Mouse (Mus musculus) megakaryocyte-erythroid progenitor cell, adult 5-6 weeks (primary cell): ENCODE data around the gene Hormad2. TPM values are rescaled to one million over a fixed set of nuclear protein-coding genes. Genes with fewer than 3 reads are reported as not detected.

Source experiments
- ATAC-seq: replicated peaks from 2 replicates; pipeline ENCODE4 v1.8.0; 2016; ENCODE audit warnings: mild to moderate bottlenecking, inconsistent platforms; ENCODE audit not compliant: severe bottlenecking, poor library complexity, low FRiP score, low TSS enrichment
- total RNA-seq, 2 experiments: library from RNA; stranded (forward) in 1 of 2; stranded (reverse) in 1 of 2; fragments of 200-1000, 215-1000 nt in 1 of 2; fragments of >200 nt in 1 of 2; fragmentation: Nextera tagmentation in 1 of 2; gene quantifications; 2 replicates each; pipeline ENCODE4 v1.2.3; 2014 to 2017

Gene Hormad2
- not detected in 2 replicates for total RNA-seq (2014; fragmentation: Nextera tagmentation)
- total RNA-seq (2017) = 0.42 and 0.66 TPM in 2 replicates

DNA sequence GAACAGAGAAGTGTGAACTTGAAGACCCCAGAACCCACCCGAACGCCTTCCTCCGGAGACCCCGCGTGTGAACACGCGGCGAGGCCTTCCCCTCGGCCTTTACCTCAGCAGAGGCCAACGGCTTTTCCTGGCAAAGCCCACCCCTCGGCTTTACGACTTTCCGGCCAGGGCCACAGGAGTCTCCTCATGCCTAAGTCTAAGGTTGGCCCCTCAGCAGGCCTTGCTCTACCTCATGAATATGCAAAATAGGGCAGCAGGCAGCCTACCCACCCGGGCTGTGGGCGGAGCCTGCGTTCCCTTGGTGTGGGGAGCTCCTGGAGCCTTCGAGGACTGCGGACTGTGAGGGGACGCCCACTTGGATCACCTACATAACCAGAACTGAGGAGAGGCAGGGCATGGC, at the start of gene Hormad2:
TSS of gene Hormad2 (minus strand) at position 128 of the 400 bp plus-strand sequence.
- ATAC-seq = 0 out of 2 replicates have a peak, but pooled peaks have one; percentile 37

DNA sequence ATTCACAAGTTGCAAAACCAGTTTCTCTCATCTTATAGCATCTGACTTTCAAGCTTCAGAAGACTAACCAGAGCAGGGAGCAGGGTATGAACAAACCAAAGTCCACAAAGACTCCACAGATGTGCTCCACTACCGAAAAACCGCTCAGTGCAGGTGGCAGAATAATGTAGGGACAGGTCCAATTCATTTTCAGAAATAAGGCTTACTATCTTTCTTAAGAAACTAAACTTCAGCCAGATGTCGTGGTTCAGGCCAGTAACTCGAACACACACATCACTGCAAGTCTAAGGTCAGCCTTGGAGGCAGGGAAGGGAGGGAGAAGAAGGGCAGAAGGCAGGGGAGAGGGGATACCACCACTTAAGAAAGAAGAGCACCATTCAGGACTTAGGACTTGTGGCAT, 48.3 kb upstream of the Hormad2 start:
- ATAC-seq = no peak

DNA sequence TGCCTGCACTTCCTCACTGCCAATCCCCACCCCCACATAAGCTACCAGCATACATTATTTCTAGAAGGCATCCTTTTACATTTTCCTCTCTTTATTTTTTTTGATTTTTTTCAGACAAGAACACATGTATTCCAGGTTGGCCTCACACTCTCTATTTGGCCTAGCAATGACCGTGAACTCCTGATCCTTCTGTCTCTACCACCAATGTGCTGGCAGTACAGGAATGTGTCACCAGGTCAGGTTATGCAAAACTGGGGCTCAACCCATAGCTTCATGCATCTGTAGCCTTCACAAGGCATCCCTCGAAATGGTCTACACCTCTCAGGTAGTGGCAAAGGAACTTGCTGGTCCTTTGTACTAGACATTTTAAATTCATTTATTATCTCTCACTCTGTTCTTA, 47.9 kb upstream of the Hormad2 start:
- no peak for ATAC-seq

DNA sequence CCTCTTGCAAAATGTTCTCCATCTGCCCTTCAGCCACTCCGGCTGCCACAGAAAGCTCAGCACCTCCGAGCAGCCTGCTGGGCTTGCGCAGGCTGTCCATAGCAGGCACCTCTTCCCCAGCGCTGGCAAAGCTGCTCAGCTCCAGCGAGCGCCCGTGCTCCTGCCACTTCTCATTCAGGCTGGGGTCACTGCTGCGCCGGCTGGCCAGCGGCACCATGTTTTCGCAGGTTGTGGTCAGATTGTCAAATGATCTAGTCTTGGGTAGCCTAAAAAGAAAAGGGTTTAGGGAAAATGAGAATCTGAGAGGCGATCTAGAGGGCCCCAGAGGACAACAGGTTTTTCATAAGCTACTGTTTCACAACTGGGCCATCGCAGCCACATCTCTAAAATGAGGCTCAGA, 47.5 kb upstream of the Hormad2 start:
- ATAC-seq = no peak

DNA sequence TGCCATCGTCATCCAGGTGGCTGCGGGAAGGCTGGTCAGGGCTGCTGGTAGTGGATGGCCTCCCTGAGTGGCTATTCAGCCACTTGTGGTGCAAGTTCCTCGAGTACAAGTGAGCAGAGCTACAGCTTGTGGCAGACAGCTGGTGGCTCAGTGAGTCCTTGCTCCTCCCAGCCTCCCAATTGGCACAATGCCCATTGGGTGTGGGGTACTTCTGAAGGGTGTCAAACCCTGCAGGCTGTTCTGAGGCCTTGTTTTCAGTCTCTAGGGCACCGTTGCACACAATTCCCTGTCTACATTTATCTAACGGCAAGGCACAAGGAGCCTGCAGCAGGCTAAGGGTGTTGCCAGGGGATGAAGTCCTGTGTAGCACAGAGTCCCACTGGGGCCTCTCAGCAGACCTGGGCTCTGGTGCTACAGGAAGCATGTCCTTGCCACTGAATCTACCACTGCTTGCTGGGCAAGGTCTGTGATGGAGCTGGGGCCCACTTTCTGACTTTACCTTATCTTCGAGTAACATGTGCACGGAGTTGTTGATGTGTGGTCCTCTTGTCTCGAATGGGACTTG, 46.6 kb upstream of the Hormad2 start:
- ATAC-seq = peak; percentile 84

DNA sequence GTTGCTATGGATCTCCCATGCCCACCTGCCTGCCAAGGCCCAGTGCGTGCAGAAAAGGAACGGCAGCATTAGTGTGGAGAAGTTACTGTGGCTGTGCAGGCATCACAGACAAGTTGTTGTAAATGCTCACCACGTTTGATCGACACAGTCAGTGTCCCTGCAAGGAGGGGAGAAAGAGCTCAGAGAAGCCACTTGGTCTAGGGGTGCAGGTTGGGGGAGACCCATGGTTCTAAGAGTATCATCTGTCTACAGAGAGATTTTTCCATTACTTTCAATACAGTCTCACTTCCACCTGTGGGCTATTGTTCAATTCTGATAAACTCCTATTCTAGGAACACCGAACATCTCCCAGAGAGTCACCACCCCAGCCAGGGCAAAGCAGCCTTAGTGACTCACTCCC, 43.6 kb upstream of the Hormad2 start:
- no peak for ATAC-seq

DNA sequence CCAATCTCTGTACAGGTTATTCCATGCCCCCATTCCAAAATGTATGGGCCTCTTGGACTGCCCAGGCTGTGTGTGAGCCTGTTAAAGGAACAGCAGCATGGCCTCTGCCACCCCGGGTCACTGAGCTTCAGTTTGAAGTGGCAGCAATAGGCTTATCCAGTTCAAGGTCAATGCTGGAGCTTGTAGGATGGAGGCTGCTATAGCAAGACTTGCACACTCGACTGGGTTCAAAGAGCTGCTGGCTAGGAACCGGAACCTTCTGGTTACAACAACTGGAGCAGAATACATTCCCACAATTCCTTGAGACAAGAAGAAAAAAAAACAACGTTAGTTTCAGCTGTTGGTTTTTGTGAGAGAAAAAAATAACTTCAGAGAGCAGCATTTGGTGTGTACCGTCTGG, 41.7 kb upstream of the Hormad2 start:
- ATAC-seq = no peak

DNA sequence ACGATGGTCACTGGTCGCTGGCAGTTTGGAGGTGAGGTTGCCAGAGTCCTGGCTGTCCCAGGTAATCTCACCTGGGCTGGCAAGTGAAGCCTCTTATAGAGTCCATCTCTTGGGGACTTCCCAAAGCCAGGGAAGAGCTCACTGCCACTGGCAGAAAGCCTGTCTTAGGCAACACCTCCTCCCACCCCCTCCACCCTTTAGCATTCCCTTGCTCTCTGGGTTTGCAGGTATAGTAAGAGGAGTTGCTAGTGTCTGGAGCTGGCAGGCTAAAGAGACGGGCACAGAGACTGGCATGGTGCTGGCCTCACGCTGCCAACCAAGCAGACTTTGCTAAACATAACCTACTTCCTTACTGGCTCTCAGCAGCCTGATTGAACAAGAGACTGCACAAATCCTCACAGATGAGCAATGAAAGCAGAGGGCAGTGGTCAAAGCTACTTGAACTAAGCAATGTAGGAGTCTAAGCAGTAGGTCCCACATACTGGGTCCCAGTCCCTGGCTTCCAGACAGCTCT, 35.3 kb upstream of the Hormad2 start:
- no peak for ATAC-seq

DNA sequence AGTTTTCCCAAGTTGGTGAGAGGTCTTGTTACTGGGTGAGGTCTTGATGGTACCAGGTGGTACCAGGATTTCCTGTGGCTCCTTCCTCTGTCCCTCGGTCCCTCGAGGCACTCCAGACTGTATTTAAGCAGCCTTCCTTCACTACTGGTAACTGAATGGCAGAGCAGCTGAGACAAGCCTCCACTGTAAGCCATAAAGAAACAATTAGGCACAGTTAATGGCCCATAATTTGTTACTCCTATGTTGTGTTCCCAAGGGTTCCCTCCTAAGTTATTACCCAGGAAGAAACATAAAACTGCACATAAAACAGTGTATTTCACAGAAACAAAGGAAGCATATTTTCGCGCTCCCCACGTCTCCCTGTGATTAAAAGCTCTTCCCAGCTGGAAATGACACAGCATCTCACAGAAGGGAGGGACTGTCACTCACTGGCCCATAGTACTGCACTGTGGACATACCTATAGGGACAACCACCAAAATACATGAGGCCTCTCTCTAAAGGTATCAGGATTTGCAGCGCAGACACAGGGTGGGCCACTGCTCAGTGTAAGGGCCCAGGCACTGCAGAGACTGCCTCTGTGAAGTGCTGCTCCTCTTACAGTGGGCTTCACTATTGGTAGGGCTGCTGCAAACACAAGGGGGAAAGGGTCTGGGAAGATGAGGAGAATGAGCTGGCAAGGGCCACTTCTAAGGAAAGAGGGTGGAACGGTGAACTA, 31.7 kb upstream of the Hormad2 start:
- no peak for ATAC-seq

DNA sequence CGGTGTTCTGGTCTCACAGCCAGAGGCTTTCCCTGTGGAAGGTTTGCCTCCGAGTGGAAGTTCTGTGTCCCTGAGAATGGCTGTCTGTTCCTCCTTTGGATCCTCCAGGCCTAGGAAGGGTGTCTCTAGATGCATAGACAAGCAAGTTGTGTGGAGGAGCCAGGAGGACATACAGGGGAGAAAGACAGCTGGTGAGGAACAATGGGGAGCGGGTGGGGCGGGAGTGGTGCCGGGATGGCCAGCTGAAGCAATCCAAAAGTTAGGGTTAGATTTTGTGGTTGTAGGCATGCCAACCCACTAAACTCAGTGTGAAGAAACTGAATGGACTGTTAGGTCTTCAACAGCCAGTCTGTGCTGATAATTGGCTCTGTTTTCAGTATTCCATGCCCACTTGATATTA, 30.8 kb upstream of the Hormad2 start:
- no peak for ATAC-seq

DNA sequence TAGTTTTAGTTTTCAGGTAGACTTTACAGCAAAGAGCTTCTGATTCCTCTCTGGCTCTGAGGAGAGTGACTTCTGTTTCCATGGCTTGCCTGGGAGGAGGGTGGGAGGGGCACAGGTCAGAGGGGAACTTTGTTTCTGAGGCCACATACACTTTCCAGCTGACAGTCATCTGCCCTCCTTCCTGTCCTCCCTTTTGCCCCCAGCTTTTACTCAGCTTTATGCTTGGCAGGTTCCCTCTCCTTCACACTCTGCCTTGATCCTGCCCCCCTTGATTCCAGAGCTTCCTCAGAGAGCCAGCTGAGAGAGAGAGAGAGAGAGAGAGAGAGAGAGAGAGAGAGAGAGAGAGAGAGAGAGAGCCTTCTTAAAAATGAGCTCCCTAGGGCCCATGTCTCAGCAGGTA, 30.3 kb upstream of the Hormad2 start:
- ATAC-seq = no peak

DNA sequence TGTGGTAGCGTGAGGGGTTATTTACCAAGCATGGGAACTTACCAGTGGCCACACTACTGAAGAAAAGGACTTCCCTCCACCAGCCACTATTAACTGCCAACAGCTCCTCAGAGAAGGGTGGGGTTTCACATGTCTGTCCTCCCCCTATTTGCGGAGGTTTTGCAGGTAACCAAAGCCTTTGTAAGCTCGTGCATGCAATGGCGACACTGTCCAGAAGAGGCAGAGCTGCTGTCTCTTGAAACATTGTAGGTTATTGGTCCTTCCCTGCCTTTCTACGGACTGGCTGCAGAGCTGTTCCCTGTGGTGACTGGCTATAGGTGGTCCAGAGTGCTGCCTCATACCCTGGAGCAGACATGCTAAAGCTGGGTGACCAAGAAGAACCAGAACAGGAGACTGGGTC, 28.2 kb upstream of the Hormad2 start:
- peak; percentile 27; the same call in 1 of the 2 replicates for ATAC-seq

DNA sequence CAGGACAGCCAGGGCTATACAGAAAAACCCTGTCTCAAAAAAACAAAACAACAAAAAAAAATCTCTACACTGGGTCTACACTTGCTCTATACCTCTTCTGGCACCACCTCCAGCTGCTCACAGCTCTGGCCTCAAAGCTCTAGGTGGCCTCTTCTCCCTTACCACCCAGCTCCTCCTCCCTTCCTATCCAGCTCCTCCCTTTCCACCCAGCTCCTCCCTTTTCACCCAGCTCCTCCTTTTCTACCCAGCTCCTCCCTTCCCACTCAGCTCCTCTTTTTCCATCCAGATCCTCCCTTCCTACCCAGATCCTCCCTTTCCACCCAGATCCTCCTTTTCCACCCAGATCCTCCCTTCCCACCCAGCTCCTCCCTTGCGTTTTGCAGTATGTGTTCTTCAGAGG, 26.5 kb upstream of the Hormad2 start:
- ATAC-seq = no peak

DNA sequence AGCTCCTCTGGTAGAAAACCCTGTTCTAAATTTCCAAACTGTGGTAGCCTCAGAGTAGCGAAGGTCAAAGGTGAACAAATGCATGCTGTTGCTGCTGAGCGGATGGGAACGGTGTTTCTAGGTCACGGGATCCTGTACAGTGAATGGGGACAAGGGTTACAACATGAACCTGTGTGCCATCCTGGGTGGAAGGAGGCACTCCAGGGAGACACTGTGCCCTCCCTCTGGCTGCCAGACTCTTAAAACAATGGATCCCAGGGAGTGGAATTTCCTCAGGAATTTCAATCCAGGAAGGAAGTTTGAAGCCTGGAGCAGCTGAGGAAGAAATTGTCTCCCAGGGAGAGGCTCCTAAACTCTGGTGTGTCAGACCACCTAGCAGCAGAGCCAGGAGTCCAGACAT, 25.3 kb upstream of the Hormad2 start:
- no peak for ATAC-seq

DNA sequence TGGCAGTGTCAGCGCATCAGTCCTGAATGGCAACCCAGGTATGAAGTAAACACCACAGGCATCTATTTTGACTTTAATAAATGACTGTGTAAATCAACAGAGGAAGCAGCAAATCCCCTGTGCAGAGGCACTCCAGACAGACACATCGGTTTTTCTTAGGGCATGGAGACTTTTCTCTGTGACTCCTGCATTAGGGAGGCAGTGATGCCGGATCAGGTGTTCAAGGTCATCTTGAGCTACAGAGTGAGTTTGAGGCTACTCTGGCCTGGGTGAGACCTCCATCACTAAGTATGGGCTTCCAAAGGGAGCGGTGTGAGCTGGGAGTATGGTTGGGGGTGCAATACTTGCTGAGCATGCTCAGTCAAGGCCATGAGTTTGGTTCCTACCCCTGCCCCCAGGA, 23.7 kb upstream of the Hormad2 start:
- no peak for ATAC-seq

DNA sequence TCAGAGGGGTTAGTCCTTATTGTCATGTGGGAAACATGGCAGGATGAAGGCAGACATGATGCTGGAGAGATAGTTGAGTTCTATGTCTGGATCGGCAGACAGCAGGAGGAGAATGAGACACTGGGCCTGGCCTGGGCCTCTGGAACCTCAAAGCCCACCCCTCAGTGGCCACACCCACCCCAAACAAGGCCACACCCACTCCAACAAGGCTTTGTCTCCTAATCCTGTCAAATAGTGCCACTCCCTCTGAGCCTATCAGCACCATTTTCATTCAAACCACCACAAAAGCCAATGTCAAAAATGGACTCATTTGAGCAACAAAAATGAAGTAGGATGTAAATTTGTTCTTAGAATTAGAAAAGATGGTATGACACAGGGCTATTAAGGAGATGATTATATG, 23.3 kb upstream of the Hormad2 start:
- ATAC-seq = no peak

DNA sequence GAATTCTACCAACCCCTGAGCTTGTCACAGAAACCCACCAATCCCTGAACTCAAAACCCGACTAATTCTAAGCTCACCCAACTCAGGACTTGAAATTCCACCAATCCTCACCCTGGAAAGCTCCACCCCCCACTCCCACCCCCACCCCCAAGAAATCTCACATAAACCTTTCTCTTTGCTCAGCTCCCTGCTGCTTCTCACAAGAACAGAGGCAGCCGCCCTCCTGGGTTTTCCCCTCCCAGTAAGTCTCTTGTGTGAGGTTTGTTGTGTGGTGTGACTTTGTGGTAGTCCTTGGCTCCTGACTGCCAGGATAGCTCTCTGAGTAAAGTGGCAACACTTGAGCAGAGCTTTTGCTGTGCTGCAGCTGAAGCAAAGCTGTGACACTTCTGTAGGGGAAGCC, 22.0 kb upstream of the Hormad2 start:
- ATAC-seq = no peak

DNA sequence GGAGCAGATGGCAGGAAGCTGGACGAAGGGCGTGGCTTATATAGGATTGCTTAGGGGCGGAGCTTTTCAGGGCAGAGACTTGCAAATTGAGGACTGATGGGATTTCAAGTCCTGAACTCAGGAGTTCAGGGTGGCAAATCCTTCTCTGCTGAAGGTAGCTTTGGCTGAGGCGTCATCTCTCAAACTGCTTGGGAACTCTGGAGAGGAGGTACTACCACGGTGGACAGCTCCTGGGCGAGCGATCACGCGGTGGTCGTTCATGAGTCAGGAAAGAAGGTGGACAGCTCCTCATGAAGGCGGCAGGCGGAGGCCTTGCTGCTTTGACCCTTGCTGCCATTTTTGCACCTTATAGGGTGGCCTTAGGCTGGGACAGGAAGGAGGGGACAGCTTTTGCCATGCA, 20.2 kb upstream of the Hormad2 start:
- ATAC-seq = no peak

DNA sequence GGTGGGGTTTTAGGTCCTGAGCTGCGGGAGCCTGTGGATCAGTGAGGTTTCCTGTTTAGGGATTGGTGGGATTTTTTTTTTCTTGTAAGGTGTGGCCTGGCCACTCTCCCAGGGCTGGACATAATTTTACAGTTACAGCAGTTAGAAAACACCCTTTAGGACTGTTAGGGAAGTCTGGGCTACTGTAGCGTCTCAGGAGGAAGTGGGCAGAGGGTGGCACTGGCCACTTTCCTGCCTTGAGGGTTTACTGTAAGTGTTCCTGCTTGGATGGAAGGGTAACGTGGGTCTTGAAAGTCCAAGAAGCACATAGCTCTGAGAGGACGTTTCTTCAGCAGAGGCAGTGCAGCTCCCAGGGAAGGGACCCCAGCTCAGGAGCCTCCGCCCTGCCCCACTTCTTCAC, 19.7 kb upstream of the Hormad2 start:
- no peak for ATAC-seq

DNA sequence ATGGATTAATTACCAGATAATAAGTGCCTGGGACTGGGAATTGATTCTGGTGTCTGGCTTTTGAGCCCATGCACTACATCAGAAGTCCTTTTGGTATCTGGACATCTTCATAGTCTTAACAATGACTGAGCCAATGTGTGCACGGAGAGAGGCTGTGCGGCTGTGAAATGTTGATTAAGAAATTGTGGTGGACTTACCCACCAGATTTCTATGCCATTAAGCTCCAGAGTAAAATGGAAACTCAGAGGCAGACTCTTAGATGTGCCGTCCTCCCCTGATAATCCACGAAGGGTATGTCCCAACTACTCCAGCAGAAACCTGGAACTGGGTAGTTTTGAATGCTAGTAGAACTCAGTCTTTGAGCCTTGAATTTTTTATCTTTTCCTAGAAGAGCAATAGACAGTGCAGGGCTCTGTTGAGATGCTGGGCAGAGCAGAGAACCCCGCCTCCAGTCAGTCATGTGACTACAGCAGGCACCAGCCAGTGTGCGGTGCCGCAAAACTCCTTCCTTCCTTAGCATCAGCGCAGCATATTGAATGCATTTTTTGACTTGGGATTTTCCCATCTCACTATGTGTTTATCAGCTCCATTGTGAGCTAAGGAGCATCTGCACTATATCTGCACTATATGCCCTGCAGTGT, 14.1 kb upstream of the Hormad2 start:
- ATAC-seq = no peak
